Mouse (Mus musculus): ENCODE measurements around the gene Tfcp2. TPM values are rescaled to one million over a fixed set of nuclear protein-coding genes. Genes with fewer than 3 reads are reported as not detected.

Gene Tfcp2
- polyA plus RNA-seq, 1 experiment from 2014 or later: 13.5 TPM

DNA sequence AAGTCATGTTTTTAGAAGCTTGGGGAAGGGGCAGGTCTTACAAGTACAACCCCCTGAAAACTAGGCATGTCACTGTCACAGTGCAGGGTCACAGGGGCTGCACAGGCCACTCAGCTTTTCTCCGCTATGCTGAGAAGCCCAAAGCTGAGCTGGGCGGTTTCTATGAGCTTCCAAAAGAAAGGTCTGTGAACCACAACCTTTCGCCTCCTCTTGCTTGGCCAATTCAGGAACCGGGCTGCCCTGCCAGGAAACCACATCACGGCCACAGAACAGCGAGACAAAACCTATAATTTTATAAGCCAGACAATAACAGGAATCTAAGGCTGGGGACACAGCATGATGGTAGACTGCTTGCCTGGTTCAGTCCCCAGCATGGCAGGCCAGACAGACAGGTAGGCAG is 36.5 kb upstream of the Tfcp2 start:
- Histone ChIP-seq H3K36me3 (ENCODE audit: control insufficient read depth, insufficient read depth, low read length) (no peaks in the 10 kb centered on the region), H3K4me2 (ENCODE audit: low read depth, low read length) (no peak overlapping the region), H3K27me3 (replicated peaks; ENCODE audit: control insufficient read depth, insufficient read depth, low read length) (no peaks in the 10 kb centered on the region), H3K27ac (ENCODE audit: low read length) (no peak overlapping the region), H3K4me1 (ENCODE audit: control insufficient read depth, insufficient read depth, low read length) (no peaks in the 10 kb centered on the region), H3K9me3 (ENCODE audit: control insufficient read depth, low read length) (no peaks in the 10 kb centered on the region), H3K9ac (ENCODE audit: low read depth, low read length) (no peak overlapping the region), H3K4me3 (ENCODE audit: low read length) (no peak overlapping the region)
- no peak for ATAC-seq
- 86% methylated on average over 6 of the region's 6 CpGs for WGBS

DNA sequence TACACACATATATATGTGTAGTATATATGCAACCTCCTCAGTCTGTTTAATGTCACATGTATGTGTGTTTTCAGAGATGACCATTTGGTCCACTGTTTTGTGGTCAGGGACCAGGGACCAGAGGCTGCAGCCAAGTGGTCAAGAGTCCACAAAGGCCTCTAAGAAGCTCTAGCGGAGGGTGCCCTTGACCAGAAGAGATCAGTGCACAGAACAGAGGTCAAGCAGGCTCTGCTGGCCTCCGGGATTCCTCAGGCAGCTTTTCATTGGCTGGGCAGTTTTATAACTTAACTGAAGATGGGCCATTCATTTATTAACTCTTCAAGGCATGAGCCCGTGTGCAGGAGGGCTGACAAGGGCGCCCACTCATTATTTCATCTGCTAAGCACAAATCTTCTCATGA is 35.4 kb upstream of the Tfcp2 start:
- no peak overlapping the region for H3K4me2 ChIP-seq (ENCODE audit: low read depth, low read length)
- no peak overlapping the region for H3K4me3 ChIP-seq (ENCODE audit: low read length)
- no peak overlapping the region; the same call in 1 of the 2 replicates for H3K9ac ChIP-seq (ENCODE audit: low read depth, low read length)
- WGBS: 63% methylated on average over 4 of the region's 4 CpGs
- H3K9me3 ChIP-seq (ENCODE audit: control insufficient read depth, low read length): no peaks in the 10 kb centered on the region
- H3K4me1 ChIP-seq (ENCODE audit: control insufficient read depth, insufficient read depth, low read length): no peaks in the 10 kb centered on the region
- H3K36me3 ChIP-seq (ENCODE audit: control insufficient read depth, insufficient read depth, low read length): no peaks in the 10 kb centered on the region
- no peak for ATAC-seq
- H3K27me3 ChIP-seq (replicated peaks; ENCODE audit: control insufficient read depth, insufficient read depth, low read length): no peaks in the 10 kb centered on the region
- H3K27ac ChIP-seq (ENCODE audit: low read length): no peak overlapping the region

DNA sequence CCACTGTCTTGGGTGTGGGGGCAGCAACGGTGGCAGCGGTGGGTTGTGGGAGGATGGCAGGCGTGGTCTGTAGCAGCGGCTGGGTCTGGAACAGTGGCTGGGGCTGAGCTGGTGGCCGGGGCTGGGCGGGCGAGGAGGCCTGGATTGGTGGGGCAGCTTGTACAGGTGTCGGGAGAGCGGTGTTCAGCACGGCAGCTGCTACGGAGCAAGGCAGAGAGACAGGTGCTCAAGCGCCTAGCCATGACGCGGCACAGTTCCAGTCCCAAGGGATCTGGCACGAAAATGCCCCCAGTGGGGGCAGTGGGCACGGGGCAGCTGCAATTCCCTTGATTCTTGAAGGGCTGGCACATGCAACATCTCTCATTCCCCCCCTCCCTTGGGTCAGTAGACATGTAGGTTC is 34.1 kb upstream of the Tfcp2 start:
- no peak for ATAC-seq
- H3K4me3 ChIP-seq (ENCODE audit: low read length): no peak overlapping the region
- H3K36me3 ChIP-seq (ENCODE audit: control insufficient read depth, insufficient read depth, low read length): no peaks in the 10 kb centered on the region
- no peaks in the 10 kb centered on the region for H3K27me3 ChIP-seq (replicated peaks; ENCODE audit: control insufficient read depth, insufficient read depth, low read length)
- H3K4me1 ChIP-seq (ENCODE audit: control insufficient read depth, insufficient read depth, low read length): no peaks in the 10 kb centered on the region
- WGBS: 92% methylated on average over 16 of the region's 16 CpGs
- H3K9ac ChIP-seq (ENCODE audit: low read depth, low read length): no peak overlapping the region
- no peaks in the 10 kb centered on the region for H3K9me3 ChIP-seq (ENCODE audit: control insufficient read depth, low read length)
- no peak overlapping the region for H3K27ac ChIP-seq (ENCODE audit: low read length)
- H3K4me2 ChIP-seq (ENCODE audit: low read depth, low read length): no peak overlapping the region

DNA sequence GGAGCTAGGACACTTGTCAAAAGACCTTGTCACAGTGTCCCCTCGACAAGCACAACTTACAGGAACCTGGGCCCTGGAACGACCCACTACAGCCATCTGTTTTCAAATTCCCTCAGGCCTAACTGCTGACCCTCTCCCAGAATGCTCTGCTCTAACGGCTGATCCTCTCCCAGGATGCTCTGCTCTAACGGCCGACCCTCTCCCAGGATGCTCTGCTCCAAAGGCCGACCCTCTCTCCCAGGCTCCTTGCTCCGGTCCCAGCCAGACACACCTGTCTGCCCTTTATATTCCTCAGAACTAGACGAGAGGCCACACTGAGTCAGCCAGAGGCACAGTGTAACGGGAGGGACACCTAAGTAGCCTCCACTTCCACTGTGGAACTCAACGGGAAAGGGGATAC is 28.3 kb upstream of the Tfcp2 start:
- H3K9ac ChIP-seq (ENCODE audit: low read depth, low read length): no peak overlapping the region
- WGBS: 84% methylated on average over 10 of the region's 10 CpGs
- ATAC-seq: no peak
- H3K4me2 ChIP-seq (ENCODE audit: low read depth, low read length): no peak overlapping the region
- no peaks in the 10 kb centered on the region for H3K27me3 ChIP-seq (replicated peaks; ENCODE audit: control insufficient read depth, insufficient read depth, low read length)
- H3K4me1 ChIP-seq (ENCODE audit: control insufficient read depth, insufficient read depth, low read length): peaks cover 1% of the 10 kb centered on the region; the same call in 1 of the 2 replicates
- no peak overlapping the region for H3K4me3 ChIP-seq (ENCODE audit: low read length)
- H3K27ac ChIP-seq (ENCODE audit: low read length): no peak overlapping the region
- H3K9me3 ChIP-seq (ENCODE audit: control insufficient read depth, low read length): no peaks in the 10 kb centered on the region
- H3K36me3 ChIP-seq (ENCODE audit: control insufficient read depth, insufficient read depth, low read length): no peaks in the 10 kb centered on the region

DNA sequence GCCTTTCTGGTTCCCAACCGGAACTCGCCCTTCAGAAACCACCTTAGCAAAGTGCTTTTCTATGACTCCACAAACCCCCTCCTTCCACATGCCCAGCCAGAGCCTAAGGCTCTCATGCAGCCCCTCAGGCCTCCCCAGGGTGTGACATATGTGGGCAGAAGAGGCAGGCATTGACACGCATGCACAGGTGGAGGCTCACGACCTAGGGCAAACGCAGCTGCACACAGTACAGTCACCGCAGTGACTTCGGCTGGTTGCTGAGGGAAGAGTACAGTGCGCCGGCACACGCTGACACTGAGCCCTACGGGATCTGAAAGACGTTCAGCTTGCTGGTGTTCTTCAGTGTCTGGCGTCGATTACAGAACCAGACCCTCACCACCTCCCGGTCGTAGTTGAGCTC is 26.2 kb upstream of the Tfcp2 start:
- H3K27me3 ChIP-seq (replicated peaks; ENCODE audit: control insufficient read depth, insufficient read depth, low read length): no peaks in the 10 kb centered on the region
- 89% methylated on average over 16 of the region's 16 CpGs for WGBS
- H3K4me1 ChIP-seq (ENCODE audit: control insufficient read depth, insufficient read depth, low read length): peaks cover 10% of the 10 kb centered on the region
- no peak overlapping the region for H3K4me2 ChIP-seq (ENCODE audit: low read depth, low read length)
- H3K36me3 ChIP-seq (ENCODE audit: control insufficient read depth, insufficient read depth, low read length): no peaks in the 10 kb centered on the region
- H3K9me3 ChIP-seq (ENCODE audit: control insufficient read depth, low read length): no peaks in the 10 kb centered on the region
- H3K9ac ChIP-seq (ENCODE audit: low read depth, low read length): no peak overlapping the region
- ATAC-seq: no peak
- H3K4me3 ChIP-seq (ENCODE audit: low read length): no peak overlapping the region
- no peak overlapping the region for H3K27ac ChIP-seq (ENCODE audit: low read length)

DNA sequence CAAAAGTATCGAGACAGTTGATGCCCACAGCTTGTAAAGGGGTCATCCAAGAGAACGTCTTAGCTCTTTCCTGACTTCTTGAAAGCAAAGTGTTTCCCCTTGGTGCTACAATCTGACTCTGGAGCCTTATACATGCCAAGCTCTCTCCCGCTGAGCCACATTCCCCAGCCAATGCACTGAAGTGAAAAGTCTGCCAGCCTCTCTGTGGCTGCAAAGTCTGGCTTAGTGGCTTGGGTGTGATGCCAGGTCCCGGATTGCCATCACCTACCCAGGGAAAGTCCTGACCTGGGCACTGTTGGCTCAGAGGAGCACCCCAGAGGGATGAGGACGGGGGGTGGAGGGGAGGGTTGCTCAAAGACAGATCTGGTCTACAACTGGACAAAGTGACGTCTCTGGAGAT is 25.0 kb upstream of the Tfcp2 start:
- H3K27ac ChIP-seq (ENCODE audit: low read length): no peak overlapping the region
- H3K4me3 ChIP-seq (ENCODE audit: low read length): no peak overlapping the region
- no peak for ATAC-seq
- H3K4me2 ChIP-seq (ENCODE audit: low read depth, low read length): no peak overlapping the region
- WGBS: 80% methylated on average over 6 of the region's 6 CpGs
- H3K4me1 ChIP-seq (ENCODE audit: control insufficient read depth, insufficient read depth, low read length): peaks cover 10% of the 10 kb centered on the region
- no peaks in the 10 kb centered on the region for H3K36me3 ChIP-seq (ENCODE audit: control insufficient read depth, insufficient read depth, low read length)
- H3K27me3 ChIP-seq (replicated peaks; ENCODE audit: control insufficient read depth, insufficient read depth, low read length): no peaks in the 10 kb centered on the region
- H3K9me3 ChIP-seq (ENCODE audit: control insufficient read depth, low read length): no peaks in the 10 kb centered on the region
- no peak overlapping the region for H3K9ac ChIP-seq (ENCODE audit: low read depth, low read length)

DNA sequence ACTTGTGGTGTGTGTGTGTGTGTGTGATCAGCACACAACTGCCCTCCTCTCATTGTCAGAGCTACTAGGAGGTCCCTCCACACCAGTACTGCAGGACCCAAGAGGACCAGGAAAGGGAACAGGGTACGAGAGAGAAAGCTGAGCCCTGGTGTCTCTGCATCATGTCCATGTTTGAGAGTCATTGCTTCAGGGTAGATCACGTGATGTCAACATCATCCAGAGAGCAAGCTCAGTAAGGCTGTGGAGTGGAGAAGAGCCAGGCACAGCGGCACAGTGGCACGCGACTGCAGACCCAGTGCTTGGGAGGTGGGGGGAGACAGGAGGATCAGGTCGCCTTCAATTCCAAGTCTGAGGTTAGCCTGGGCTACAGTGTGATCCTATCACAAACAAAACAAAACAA is 24.6 kb upstream of the Tfcp2 start:
- Histone ChIP-seq H3K9ac (ENCODE audit: low read depth, low read length) (no peak overlapping the region), H3K4me1 (ENCODE audit: control insufficient read depth, insufficient read depth, low read length) (peaks cover 10% of the 10 kb centered on the region), H3K4me3 (ENCODE audit: low read length) (no peak overlapping the region), H3K36me3 (ENCODE audit: control insufficient read depth, insufficient read depth, low read length) (no peaks in the 10 kb centered on the region), H3K27ac (ENCODE audit: low read length) (no peak overlapping the region), H3K27me3 (replicated peaks; ENCODE audit: control insufficient read depth, insufficient read depth, low read length) (no peaks in the 10 kb centered on the region), H3K9me3 (ENCODE audit: control insufficient read depth, low read length) (no peaks in the 10 kb centered on the region), H3K4me2 (ENCODE audit: low read depth, low read length) (no peak overlapping the region)
- ATAC-seq: no peak
- WGBS: 85% methylated on average over 6 of the region's 6 CpGs

DNA sequence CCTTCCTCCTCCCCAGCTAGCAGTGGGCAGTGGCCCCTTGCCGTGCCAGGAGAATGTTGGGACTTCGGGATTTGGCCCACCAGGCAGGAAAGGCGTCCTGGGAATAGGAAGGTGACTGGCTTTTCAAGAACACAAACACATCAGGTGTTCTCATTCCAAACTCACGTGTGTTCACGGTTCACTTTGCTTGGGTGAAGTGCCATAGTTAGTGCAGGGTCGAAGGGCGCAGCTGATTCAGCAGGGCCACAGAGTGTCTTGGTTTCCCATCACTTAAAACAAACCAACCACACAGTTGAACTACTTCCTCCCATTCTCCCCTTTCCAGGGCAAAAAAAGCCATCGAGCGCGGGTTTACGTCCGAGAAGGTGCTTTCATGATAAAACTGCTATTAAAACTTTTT is 23.6 kb upstream of the Tfcp2 start:
- no peak for ATAC-seq
- H3K27ac ChIP-seq (ENCODE audit: low read length): no peak overlapping the region
- WGBS: 81% methylated on average over 12 of the region's 12 CpGs

DNA sequence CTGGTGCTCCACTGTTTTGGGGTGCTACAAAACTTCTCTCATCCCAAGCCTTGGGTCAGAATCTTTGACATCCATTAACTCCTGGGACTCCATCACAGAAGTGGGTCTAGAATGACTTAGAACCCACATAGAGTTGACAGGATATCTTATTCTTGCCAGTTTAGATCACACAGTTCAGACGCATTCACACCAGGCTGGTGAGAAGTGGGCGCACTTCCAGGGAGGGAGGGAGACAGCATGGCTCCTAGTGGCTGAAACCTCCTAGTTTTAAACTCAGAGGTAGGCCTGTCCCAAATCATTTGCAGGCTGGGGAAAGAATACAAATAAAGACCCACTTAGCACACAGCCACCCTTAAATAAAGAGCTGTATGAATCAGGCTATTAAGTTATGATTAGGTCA is 22.6 kb upstream of the Tfcp2 start:
- Histone ChIP-seq H3K9me3 (ENCODE audit: control insufficient read depth, low read length) (no peaks in the 10 kb centered on the region), H3K36me3 (ENCODE audit: control insufficient read depth, insufficient read depth, low read length) (no peaks in the 10 kb centered on the region), H3K4me3 (ENCODE audit: low read length) (no peak overlapping the region), H3K27ac (ENCODE audit: low read length) (0 out of 2 replicates have a peak overlapping the region, but pooled peaks have one; percentile 3), H3K27me3 (replicated peaks; ENCODE audit: control insufficient read depth, insufficient read depth, low read length) (no peaks in the 10 kb centered on the region), H3K4me2 (ENCODE audit: low read depth, low read length) (no peak overlapping the region), H3K4me1 (ENCODE audit: control insufficient read depth, insufficient read depth, low read length) (peaks cover 10% of the 10 kb centered on the region), H3K9ac (ENCODE audit: low read depth, low read length) (no peak overlapping the region)
- 74% methylated on average over 2 of the region's 2 CpGs for WGBS
- ATAC-seq: no peak

More for the DNA sequence above, 23.6 kb upstream of the Tfcp2 start:
- Histone ChIP-seq H3K4me3 (ENCODE audit: low read length) (no peak overlapping the region), H3K9ac (ENCODE audit: low read depth, low read length) (no peak overlapping the region), H3K27me3 (replicated peaks; ENCODE audit: control insufficient read depth, insufficient read depth, low read length) (no peaks in the 10 kb centered on the region), H3K4me1 (ENCODE audit: control insufficient read depth, insufficient read depth, low read length) (peaks cover 10% of the 10 kb centered on the region), H3K36me3 (ENCODE audit: control insufficient read depth, insufficient read depth, low read length) (no peaks in the 10 kb centered on the region), H3K4me2 (ENCODE audit: low read depth, low read length) (no peak overlapping the region), H3K9me3 (ENCODE audit: control insufficient read depth, low read length) (no peaks in the 10 kb centered on the region)

DNA sequence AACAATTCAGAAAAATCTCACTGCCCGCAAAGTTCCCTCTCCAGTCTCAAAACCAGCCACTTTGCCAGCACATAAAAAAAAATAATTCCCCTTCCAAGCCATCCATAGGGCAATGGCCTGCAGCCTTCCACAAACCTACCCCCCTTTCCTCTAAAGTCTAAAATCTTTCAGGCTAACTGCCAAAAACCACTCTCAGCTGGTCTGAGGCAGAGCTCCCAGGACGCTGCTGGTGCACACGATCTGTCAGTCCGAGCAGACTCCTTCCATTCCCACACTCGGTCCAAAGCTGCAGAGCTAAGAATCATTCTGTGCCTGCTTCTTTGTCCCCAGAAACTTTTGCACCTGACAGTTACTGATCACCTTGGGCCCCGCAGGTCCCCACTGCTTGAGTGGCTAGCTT is 22.1 kb upstream of the Tfcp2 start:
- H3K27me3 ChIP-seq (replicated peaks; ENCODE audit: control insufficient read depth, insufficient read depth, low read length): no peaks in the 10 kb centered on the region
- WGBS: 35% methylated on average over 6 of the region's 6 CpGs
- peaks cover 10% of the 10 kb centered on the region for H3K4me1 ChIP-seq (ENCODE audit: control insufficient read depth, insufficient read depth, low read length)
- ATAC-seq: peak; percentile 50; the same call in 1 of the 2 replicates
- no peak overlapping the region for H3K4me3 ChIP-seq (ENCODE audit: low read length)
- peak overlapping the region; percentile 22; the same call in 1 of the 2 replicates for H3K27ac ChIP-seq (ENCODE audit: low read length)
- H3K4me2 ChIP-seq (ENCODE audit: low read depth, low read length): no peak overlapping the region
- H3K9me3 ChIP-seq (ENCODE audit: control insufficient read depth, low read length): no peaks in the 10 kb centered on the region
- no peak overlapping the region for H3K9ac ChIP-seq (ENCODE audit: low read depth, low read length)
- no peaks in the 10 kb centered on the region for H3K36me3 ChIP-seq (ENCODE audit: control insufficient read depth, insufficient read depth, low read length)

Measured in intestine, embryonic 16.5 days (tissue).